Mouse (Mus musculus) CH12F3 (cell line): ENCODE data around the gene Cntn4.

ENCODE experiments used
- in situ Hi-C: fragments of 300-500 bp; cut with MboI; formaldehyde crosslinking; loops from 2 replicates; pipeline ENCODE4 v1.14.3; 2020; ENCODE audit warnings: low sequenced_read_pairs

The Cntn4 gene

DNA sequence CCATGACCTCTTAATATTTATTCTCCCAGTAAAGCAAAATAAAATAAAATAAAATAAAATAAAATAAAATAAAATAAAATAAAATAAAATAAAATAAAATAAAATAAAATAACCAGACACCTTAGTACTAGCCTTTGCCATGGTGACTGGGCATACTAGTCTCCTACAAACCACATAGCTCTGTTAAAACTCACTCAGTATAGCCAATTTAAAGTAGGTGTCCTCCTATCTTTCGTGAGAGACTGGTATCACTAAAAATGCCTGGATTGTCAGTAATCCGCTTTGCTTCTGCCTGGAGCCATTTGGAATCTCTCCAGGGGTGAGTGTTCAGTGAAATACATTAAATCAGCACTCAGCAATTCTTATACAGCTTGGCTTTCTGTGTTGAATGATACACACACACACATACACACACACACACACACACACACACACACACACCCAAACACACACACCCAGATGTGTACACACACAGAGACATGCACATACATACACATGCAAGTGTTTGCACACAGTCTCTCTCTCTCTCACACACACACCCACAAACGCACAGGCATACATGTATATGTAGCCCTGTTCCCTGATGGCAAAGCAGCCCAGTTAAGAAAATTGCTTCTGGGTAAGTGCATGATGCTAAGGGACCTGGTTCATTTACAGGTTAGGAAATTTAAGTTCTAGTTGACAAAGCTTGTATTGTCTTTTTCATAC, 776.8 kb downstream of the Cntn4 start:
- in situ Hi-C loops = no loop called here

DNA sequence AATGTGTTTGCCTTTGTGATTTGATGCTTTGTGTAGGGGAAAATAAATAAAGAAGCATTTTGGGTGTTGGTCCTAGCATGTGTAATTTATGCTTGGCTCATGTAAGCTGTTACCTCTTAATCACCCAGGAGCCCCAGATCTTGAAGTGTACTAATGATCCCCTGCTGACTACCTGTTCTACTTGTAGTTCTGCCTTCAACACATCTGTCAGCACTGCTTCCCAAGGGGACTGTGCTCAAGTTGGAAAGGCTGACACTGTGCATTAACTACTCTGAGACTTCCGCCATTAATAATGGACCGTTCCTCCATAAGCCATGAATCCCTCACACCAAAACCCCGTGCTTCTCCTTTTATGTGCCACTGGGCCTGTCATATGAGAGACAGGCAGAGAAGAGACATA, 778.2 kb downstream of the Cntn4 start:
- in situ Hi-C loops = no loop called here

DNA sequence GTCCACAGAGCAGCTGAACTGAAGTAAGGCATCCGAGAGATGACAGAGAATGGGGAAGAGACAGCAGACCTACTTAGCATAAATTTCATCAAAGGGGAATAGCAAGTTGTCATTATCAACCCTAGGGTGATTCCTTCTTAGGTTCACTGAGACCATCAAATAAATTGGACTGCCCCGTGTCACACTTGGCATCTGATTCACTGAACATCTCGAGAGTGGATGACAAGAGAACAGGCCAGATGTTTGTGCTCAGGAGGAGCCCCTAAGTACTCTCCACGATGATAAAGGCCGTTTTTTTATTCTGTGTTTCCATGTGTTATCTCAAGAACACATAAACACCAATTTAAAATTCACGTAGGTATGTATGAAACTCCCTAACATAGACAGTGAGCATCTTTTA, 780.7 kb downstream of the Cntn4 start:
- in situ Hi-C loops = no loop called here

DNA sequence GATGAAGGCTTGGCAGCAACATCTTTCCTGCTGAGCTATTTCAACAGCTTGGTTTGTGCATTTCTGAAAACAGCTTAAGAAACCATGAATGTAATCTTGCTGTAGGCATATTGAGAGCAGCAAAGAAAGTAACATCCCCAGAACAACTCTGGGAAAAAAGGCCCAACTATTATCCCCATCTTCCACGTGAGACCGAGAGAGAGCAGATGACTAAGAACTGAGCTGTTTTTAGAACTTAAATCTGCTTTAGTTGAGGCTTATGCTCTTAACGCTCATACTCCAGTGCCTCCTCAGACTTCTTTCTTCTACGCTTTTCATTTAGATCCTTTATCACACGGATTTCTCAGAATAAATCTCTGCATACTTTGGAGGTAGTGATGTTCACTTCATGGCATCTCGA, 784.9 kb downstream of the Cntn4 start:
- in situ Hi-C loops = no loop called here

DNA sequence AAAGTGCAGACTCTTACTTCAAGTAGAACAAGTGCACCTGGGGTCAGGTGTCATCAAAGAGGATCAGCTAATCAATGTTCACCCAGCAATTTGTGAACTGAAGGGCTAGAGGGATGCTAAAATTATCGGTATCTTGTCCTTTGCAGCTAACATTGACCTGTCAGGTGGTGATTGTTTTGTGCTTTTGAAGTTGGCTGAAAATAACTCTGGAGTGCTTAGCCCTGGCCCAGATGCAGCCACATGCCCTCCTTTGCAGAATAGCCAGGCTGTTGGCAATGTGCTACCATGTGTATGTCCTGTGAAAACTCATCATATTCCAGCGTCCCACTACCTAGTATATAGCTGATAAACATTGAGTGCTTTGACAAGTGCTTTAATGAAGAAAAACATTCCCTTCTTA, 786.4 kb downstream of the Cntn4 start:
- in situ Hi-C loops = no loop called here

DNA sequence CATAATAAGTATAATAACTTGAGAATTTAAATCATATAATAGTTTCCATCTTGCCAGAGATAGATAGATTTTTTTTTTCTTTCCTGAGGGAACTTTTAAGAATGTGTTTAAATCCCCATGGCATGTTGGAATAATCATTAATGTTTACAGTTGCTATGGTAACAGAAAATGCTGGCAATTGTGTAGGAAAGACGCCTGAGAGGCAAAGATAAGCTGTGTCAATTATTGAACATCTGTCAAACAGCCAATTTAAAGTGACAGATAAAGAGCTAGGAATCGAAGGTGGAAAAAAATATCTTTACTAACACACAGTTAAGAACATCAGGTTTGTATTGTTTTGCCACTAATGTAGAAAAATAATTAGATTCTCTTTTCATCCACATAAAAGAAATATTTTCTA, 788.3 kb downstream of the Cntn4 start:
- in situ Hi-C loops = no loop called here

DNA sequence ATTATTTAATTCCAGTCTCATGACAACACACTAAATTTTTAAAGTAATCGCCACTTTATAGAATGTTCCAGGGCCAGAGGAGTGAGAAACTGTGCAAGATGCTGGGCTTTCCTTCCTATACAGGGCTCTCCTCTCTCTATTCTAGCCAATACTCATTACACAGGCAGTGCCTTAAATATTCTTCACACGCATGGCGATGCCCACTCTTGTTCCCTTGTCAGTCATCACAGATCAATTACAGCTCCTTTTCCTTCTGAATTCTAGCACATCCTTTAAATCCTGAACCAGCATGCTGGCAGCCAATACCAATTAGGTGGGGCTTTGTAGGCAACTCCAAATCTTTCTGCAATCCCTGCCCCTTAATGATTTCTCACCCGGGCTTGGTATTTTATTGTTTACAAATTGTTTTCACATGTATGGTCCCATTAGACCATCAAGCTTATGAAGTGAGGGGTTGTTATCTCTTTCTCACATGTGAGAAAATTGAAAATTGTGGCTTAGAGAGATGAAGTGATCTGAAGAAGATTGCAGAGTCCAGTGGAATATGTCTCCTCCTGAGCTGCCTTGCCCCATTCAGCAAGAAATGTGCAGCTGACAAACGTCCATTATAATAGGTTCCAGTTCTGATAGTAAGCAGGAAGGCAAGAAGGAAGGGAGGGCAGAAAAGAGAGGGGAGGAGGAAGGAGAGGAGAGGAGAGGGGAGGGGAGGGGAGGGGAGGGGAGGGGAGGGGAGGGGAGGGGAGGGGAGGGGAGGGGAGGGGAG, 789.0 kb downstream of the Cntn4 start:
- in situ Hi-C loops = no loop called here

DNA sequence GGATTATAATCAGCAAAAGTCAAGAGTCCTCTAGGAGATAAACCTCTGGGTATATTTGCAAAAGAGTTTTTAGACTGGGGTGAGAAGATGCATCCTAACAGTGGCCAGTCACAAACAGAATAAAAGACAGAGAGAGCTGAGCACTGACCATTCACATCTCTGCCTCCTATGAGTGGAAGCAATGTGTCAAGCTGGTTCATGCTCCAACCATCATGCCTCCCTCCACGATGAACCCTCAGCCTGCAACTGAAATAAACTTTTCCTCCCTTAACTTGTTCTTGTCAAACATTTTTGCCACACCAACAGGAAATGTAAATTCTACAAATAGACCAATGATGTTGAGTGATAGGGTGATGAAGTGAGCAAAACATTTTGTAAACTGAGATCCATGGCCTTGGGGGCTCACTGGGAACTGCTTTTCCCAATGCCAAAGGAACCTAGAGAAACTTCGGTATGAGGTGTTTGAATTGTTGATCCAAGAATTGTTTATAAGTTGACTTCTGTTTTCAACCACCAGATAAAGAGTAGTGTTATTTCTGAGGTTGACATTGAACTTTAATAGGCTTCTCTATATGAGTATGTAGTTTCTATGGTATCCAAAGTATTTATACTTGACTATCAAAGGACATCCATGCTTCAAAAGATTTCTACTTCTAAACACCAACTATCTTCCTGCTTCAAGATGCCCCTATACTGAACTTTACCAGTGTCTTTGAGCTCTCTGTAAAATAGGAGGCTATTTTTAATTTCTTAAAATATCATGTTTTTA, 794.6 kb downstream of the Cntn4 start:
- in situ Hi-C loops = no loop called here

DNA sequence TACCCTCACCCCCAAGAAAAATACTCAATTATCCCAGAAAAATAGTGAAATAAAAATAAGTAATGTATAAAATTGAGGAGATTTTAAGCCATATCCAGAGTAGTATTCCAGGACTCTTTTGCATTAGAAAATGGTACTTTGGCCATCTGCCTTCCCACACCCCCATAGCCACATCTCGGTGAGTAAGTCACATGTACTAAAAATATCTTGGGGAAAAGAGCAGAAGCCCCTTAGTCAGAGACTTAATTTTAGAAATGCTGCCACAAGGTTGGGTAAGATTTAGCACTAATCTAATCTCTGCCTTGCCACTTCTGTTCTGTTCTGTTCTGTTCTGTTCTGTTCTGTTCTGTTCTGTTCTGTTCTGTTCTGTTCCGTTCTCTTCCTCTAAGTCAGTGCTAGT, 796.4 kb downstream of the Cntn4 start:
- in situ Hi-C loops = no loop called here

DNA sequence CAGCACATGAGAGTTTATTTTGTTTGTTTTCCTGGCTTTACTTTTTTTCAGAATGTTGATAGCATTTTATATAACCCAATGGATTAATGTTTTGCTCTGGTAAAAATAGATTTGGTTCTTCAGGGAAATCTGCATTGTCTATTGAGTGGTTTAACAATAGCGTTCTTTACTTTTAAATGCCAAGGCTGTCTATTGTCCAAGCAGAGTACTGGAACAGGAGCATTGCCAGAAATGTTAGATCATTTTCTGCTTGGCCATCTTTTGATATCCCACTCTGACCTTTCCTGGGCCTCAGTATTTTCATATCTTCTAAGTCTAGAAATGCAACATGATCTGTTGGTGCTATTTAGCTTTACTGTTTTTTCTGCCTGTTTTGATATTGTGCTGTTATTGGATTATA, 804.1 kb downstream of the Cntn4 start:
- in situ Hi-C loops = no loop called here

DNA sequence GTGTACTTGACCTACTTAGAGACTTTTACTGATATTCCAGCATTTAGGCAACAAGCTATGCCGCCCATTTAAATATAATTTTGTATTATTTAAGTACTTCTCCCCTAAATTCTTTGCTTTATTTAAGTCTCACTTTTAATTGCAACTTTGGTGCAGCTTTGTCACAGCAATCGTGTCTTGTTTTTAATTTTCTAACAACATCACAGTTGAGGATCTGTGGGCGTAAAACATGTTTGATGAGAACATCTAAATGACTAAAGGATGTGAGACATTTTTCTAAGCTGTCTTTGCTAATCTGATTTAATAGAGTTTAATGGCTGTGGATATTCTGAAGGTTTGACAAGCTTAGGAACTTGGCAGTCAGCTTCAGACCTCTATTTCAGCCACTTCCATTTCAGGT, 818.8 kb downstream of the Cntn4 start:
- in situ Hi-C loops = no loop called here

DNA sequence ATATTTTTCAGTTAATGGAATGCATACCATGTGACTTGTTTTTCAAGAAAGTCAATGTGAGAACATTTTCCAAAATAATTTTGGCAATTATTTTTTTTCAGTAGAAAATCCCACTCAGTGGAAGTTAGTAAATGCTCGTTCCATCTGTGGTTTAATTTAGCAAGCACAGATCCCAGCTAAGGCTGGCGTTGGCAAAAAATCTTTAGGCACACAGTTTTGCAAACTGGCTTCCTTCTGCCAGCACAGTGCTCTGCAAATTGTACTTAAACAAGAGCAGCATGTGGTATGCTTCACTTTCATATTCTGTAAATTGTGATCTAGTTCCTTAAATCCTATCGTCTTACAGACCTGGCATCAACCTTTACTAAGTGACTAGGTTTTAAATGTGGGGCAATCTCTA, 821.7 kb downstream of the Cntn4 start:
- in situ Hi-C loops = no loop called here

DNA sequence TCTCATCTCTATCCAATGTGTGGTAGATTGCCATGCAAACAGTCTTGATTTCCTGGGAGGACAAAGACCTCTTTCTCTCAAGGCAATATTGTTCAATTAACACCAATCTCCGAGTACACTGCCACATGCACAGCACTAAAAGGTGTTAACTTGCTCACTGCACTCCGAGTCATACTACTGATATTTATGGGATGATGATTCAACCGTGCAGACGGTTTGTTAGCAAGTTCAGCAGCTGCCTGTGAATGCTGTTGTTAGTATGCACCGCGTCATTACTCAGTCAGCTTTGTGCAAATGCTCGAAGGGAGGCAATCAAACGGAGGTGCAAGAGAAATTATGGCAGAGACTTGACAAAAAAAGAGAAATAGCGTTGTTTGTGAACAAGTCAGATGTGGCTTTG, 826.5 kb downstream of the Cntn4 start:
- in situ Hi-C loops = no loop called here

DNA sequence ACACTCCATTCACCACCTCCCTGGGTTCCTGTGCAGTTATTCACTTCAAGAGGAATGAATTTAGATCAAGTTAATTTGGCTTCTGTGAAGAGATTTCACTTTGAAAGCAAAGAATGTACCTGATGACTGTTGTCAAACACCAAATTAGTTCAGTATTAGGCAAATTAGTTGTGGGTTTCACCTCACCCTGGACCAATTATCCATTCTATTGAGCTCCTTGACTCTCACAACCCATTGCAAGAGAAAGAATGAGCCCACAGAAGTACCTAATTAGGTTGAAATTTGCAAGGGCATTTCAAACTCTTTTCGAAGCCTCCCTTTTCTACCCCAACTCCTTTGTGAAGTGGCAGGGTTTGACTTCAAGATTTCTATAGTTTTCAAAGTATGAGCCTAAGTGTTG, 842.9 kb downstream of the Cntn4 start:
- in situ Hi-C loops = no loop called here

DNA sequence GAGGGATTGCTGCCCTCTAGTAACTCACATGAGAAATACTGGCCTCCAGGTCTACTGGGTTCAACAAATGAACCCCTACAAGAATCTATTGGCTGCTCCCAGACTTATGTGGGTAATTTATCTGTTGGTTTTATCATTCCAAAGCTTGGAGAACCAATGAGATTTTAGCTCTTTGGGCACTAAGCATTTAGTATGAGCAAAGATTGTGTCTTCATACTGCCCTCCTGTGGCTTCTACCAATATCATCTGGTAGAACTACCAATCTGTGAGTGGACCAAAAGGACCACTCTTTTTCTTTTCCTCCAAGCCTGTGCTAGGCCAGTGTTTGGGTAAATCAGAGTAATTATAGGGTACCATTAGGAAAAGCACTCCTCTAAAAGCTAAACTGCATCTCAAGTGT, 866.0 kb downstream of the Cntn4 start:
- in situ Hi-C loops = no loop called here

DNA sequence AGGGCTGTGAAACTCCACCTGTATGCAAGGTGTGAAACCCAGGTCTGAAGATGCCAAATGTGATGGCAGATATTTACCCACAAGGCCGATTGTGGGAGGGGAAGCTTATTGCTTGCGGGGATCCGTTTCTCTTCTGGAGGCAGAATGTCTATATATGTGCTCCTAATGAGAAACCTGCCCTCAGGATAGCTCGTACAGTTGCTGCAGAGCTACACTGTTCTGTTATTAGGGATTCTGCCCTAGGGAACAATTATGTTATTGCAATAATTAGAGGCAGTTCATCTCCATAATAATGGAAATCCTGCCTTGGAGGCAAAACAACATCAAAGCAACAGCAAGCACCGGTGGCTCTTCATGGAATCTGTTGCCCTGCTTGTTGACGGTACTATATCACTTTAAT, 884.2 kb downstream of the Cntn4 start:
- in situ Hi-C loops = no loop called here

DNA sequence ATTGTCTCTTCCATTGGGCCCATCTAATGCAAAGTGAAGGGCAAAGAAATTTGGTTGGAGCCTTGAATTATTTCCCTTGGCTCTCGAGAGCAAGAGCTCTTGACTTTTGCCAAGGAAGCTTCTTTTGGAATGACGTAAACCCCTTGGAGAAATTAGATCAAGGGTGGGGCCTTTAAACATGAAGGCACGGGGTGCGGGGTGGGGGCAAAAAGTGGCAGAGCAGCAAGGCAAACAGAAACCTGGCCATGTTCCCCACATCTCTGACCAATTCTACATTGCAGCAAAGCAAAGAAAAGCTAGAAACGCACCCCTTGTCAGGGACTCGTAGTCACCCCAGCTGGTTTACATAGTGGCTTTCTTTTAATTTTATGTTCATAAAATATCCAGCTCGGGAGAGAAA, 887.9 kb downstream of the Cntn4 start:
- in situ Hi-C loops = no loop called here

DNA sequence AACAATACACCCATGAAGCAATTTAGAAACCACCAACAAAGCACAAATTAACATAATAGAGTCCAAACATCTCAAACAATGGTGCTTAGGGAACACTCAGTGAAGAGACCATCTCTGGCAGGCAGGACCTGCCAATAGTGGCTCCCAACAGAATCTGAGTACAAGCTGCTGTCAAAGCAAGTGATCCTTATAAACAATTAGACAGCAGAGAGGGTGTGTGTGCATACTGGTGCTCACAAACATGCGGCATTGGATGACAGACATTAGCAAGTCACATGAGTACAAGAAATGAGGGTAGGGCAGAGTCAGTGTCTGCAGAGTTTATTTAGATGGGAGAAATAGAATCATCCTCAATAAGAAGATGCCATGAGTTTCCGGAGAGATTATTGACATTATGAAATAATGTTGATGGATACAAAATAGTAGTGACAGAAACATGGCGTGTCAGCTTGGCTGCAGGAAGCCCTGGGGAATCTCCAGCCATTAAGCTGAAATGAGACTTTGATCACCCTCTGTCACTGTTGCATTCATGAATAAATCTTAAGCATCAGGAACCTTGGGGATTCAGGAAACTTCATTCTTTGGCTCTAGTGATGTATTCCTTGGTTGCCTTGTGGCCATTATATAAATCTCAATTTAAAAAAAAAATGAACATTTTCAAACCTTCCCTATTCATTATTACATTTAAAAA, 888.5 kb downstream of the Cntn4 start:
- in situ Hi-C loops = no loop called here

DNA sequence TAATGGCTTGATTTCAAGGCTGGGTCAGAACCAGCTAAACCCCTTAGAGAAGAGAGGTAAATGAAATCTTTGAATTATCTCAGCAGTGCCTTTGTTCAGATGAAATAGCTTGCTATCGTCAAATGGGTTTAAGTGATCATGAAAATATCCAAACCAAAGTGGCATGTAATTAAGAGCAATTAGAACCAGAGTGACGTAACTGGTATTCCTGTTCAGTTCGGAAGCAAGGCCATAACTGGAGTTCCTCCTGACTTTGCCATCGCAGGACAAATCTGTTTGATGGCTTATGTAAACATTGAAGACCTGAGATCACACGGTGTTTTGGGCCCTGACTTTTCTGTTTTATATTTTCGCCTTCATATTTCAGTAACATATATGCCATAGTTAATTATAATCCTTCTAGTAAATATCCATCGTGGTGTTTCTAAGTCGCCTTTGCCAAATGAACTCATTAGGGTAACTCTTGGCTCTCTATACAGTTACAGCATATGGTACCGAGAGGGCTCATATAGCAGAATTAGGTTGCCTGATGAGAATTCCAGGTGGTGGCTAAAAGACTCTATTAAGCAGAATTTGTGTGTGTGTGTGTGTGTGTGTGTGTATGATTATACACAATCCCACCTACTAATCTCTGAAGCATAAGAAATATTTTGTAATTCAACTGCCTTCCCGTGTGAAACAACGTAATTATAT, 889.6 kb downstream of the Cntn4 start:
- in situ Hi-C loops = no loop called here

DNA sequence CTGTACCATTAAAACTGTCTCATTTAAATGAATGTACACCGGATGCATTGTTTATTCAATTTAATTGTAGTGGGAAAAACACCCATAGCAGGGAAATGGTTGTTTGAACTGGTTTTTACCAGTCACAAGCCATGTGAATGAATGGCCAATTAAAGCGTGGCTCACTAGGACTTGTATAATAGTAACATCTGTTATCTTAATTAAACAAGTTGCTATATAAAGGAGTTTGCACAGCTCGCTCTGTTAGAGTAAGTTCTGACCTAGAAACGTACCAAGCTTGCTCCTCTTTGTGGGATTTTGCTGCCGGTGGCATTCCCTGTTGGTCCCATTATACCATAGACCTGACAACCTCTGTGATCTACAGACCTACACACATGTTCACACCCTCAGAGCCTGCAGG, 902.7 kb downstream of the Cntn4 start:
- in situ Hi-C loops = no loop called here

DNA sequence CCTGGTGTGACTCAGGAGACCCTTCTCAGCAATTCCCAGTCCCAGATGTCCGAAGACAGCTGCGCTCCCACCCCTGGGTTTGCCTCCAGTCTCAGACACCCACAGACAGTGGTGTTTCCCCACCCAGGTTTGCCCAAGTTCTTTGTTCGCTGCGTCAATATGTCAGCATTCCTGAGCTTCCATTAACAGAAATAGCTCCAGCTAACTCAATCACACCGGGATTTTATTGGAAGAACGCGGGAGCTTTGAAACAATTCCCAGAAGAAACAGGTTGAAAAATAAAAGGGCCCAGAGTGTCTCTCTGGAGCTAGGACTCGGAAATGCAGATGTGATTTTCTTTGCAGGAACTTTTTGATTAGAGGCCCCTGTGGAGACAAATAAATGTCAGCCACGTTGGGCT, 916.3 kb downstream of the Cntn4 start:
- in situ Hi-C loops = no loop called here
